Mouse (Mus musculus) spleen, postnatal 14 days (tissue): ENCODE results near the gene Tnfsf10.

Experiments
- DNase-seq, 2 experiments: peaks; one replicate each; pipeline ENCODE4 v3.0.0; 2021 to 2022; ENCODE audit warnings: low spot score in 2 of 2

Tnfsf10 gene

GRCm38 (mm10) chr3:27306815-27307214 is 10.0 kb upstream of the Tnfsf10 start:
- no peak for DNase-seq

DNA sequence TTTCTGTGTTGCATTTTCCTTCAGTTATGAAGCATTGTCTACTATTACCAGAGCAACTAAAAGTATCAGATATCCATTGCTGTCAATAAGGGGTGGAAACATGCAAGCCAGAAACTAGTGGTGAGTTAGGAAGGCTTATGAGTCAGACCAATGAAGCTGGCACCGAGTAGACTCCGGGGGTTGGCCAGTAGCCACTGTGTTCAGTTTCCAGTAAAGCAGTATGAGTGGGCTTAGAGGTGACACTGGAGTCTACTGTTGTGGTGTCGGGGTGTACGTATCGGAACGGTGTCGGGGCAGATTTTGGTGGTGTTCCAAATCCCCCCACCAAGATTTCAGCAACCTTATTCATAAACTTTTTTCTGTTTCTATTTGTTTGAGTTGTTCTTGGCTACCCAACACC is 5.9 kb upstream of the Tnfsf10 start:
- DNase-seq, result no peak

GRCm38 (mm10) chr3:27311475-27311874 is 5.4 kb upstream of the Tnfsf10 start:
- DNase-seq, result no peak

- DNase-seq, result no peak
Observed at GRCm38 (mm10) chr3:27314506-27315164, 2.2 kb upstream of the Tnfsf10 start.

DNA sequence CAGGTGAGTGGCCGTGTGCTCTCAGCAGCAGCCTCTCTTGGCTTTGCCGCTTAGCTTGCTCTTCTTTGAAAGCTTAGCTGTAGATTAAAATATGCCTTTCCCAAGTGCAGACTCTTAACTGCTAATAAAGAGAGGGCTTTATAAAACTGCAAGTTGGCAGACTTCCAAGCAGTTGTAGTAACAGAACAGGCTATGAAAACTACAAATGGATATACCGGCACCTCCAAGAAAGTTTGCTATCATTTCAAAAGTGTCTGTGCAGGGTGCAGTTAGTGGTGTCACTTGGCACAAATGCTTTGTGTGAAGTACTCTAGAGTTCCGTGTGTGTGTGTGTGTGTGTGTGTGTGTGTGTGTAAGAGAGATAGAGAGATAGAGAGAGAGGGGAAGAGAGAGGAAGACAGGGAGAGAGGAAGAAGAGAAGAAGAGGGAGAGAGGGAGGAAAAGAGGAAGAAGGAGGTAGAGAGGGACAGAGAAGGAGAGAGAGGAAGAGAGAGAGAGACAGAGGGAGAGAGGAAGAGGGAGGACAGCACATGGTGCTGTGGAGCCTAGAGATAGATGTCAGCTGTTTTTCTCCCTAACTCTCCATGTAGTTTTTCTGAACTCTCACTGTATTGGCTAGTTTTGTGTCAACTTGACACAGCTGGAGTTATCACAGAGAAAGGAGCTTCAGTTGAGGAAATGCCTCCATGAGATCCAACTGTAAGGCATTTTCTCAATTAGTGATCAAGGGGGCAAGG is 628 bp downstream of the Tnfsf10 start:
- DNase-seq, result no peak

- DNase-seq, result no peak
Observed at GRCm38 (mm10) chr3:27319650-27320049, 2.8 kb downstream of the Tnfsf10 start.

DNA sequence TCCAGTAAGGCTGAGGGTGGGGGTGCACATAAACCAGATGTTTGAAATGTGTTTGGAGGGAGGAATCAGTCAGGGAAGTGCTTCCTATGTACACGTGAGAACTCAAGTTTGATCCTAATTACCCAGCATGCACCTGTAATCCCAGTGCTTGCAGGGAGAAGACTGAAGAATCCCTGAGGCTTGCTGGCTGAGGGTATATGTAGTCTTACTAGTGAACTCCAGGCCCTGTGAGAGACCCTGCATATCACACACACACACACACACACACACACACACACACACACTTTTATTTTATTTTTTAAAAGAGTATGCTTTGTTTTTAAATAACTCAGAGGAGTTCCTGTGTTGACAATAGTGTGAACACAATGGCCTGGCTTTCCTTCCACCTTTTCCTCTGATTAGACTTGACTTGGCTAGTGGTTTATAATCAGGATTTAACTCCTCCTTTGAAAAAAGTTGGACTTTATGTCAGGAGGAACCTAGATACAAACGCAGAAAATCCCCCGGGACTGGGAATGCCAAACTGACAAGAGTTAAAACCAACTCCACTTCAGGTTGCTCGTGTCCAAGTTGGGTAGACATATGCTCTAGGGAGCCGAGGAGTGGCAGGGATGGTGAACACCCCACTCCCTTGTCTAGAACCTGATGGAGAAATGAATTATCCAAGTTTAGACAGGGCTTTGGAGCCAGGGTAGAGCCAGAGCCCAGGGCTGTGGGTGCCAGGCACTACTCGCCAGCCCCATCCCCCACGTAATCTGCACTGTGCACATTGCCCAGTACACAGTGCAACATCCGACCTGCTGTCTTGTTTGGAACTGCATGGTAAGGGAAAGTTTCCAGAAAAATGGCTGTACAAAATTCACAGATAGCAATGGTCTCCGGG is 4.0 kb downstream of the Tnfsf10 start:
- no peak for DNase-seq

- DNase-seq, result no peak
Observed at GRCm38 (mm10) chr3:27322591-27322990, 5.8 kb downstream of the Tnfsf10 start.

GRCm38 (mm10) chr3:27323551-27323950 is 6.7 kb downstream of the Tnfsf10 start:
- no peak for DNase-seq

- no peak for DNase-seq
Observed at GRCm38 (mm10) chr3:27326633-27327191, 9.9 kb downstream of the Tnfsf10 start.

- no peak for DNase-seq
Observed at GRCm38 (mm10) chr3:27330706-27331105, 13.9 kb downstream of the Tnfsf10 start.

DNA sequence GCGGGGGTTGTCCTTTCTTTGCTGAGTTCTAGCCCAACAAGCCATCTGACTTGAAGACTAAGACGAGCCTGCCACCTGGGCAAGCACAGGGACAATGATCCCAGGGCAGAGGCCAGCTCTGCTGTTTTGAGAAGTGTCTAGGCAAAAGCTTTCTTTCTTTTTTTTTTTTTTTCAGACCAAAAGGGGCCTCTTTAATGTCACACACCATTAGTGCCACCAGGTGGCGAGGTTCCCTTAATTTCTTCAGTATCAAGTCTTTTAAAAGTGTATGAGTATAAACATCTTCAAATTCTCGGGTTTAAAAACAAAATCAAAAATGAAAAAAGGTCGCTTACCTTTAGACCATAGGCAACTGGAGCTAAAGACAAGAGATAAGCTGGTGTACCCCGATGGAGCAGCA is 21.6 kb downstream of the Tnfsf10 start:
- DNase-seq, result no peak

DNA sequence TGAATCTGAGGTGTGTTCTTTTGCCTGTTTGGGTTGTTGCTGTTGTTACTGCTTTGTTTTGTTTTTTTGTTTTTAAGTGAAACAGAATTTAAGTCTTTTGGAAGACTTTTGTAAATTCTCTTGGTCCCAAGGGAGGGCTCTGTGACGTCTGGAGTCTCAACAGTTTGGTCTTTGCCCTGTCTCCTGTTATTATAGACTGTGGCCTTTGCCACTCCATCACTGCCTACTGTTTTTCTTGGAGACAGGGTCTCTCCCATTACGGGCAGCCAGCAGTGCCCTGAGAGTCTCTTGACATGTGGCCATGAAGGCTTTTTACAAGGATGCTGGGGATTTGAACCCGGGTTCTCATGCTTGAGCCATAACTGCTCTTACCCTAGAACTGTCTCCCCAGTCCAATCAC is 22.1 kb downstream of the Tnfsf10 start:
- DNase-seq, result no peak

- DNase-seq, result no peak
Observed at GRCm38 (mm10) chr3:27340757-27341156, 23.9 kb downstream of the Tnfsf10 start.

DNA sequence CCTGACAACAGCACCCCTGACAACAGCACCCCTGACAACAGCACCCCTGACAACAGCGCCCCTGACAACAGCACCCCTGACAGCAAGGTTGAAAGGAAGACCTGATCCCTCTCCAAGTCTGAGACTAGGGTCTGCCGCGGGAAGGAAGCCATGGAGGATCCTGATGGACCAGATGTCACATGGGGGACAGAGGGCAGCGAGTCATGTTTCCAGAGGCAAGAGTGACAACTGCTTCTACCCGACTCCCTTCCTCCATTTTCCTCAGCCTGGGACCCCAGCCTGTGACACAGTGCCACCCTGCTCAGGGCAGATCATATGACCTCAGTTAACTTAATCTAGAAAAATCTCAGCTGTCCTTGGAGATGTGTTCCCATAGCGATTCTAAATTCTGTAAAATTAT is 25.6 kb downstream of the Tnfsf10 start:
- DNase-seq, result no peak

- peak; percentile 29 to 52 for DNase-seq
Observed at GRCm38 (mm10) chr3:27345526-27345925, 28.7 kb downstream of the Tnfsf10 start.

DNA sequence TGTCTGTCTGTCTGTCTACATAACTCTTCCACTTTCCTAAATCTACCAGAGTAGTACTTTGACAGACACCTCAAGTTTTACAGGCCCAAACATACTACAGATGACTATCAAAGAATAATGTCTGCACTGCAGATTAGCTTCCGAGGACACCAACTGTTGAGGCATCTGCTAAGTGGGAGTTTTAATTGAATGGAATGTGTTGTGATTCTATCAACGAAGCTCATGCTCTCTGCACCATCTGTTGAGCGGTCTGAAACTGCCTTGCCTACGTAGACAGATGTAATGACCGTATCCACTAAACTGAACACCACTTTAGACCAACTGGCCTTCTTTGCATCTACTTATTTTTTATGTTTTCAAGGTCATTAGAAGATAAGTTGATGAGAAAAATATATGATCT is 31.6 kb downstream of the Tnfsf10 start:
- DNase-seq, result no peak

- DNase-seq, result no peak
Observed at GRCm38 (mm10) chr3:27351105-27351504, 34.3 kb downstream of the Tnfsf10 start.

DNA sequence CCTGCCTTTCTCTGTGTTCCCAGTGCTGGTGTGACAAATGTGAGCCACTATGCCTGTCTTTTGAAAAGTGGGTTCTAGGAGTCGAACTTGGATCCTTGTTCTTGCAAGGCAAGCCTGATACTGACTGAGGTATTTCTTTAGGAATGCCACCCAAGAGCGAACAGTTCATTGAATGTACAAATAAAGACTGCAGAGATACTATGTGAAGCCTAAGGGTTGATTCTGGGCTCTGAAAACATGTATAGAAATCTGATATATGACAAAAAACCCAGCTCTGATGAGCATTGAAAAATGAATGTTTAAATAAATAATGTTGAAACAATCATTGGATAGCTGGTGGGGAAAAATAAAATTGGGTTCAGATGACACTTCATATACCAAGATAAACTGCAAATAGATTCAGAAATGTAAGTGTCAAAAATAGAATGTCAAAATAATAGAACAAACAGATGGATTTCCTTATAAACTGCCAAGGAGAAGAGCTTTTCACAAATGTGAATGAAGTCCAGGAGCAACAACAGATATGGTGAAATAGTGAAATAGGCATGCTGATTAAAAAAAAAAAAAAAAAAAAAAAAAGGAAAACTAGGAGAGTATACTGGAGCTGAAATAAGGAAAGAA is 42.4 kb downstream of the Tnfsf10 start:
- no peak for DNase-seq

DNA sequence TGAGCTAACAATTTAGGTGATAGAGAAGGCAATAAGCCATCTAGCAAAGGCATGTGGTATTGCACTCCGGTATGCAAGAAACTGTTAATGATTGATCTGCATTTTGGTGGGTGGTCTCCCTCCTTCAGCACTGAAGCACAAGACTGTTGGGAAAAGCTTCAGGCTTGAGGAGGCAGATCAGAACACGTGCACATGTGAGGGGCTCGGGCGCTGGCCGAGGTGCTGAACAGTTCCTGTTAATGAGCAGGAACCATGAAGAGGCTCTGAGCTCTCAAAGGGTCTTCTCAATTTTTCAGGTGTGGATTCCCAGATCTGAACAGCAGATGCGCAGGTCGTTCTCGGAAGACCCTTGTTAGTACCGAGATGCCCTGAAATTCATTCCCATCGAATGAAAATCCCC is 53.3 kb downstream of the Tnfsf10 start:
- no peak for DNase-seq

DNA sequence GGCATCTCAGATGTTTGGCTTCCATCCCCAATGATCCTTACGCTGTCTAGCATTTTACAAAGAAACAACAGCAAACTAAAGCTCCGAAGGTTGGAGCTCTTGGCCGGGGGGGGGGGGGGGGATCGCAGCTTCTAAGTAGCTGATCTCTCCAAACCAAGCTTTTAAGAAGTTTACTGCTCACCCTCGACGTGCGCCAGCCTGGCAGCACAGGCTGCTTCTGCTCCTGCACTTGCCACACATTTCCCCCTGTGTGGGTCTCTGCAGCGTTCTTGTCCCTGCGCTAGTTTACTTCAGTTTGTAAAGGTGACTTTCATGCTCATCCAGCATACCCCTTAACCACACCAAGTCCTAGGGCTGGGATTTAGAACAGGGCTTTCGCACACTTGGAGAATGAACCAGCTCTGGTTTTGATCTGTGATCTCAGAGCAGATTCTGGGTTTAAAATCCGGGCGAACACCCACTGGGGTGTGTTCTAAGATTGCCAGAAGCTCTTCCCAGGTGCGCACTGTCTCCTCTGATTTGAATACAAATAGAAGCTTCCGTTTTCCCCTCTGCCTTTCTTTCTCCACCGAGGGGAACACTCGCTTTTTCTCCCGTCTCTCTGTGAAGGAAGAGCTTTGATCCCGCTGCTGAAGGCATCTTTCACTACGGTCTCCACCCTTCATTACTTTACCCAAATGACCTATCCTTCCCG is 53.9 kb downstream of the Tnfsf10 start:
- no peak for DNase-seq
